Mouse (Mus musculus) testis, adult 2 months (tissue): ENCODE data around the gene Gpn3. TPM values are rescaled to one million over a fixed set of nuclear protein-coding genes. Genes with fewer than 3 reads are reported as not detected.

Source experiments
- H3K27ac ChIP-seq: fragments of 200-500 bp; 2 replicates; pipeline ENCODE4 v1.5.1; 2012; ENCODE audit warnings: low read depth, low read length; ENCODE audit not compliant: control insufficient read depth, insufficient read depth
- H3K27me3 ChIP-seq: fragments of 200-500 bp; 2 replicates; pipeline ENCODE4 v1.6.1; 2012; ENCODE audit warnings: mild to moderate bottlenecking, low read length, moderate library complexity; ENCODE audit not compliant: control insufficient read depth, insufficient read depth
- H3K36me3 ChIP-seq: fragments of 200-500 bp; 2 replicates; pipeline ENCODE4 v1.6.1; 2012; ENCODE audit warnings: mild to moderate bottlenecking, low read length; ENCODE audit not compliant: control insufficient read depth, insufficient read depth
- H3K4me1 ChIP-seq: fragments of 200-500 bp; 2 replicates; pipeline ENCODE4 v1.6.1; 2012; ENCODE audit warnings: low read length; ENCODE audit not compliant: control insufficient read depth, insufficient read depth
- H3K4me3 ChIP-seq: fragments of 200-500 bp; 2 replicates; pipeline ENCODE4 v1.5.1; 2012; ENCODE audit warnings: low read depth, mild to moderate bottlenecking, low read length, moderate library complexity, mixed read lengths; ENCODE audit not compliant: control insufficient read depth
- CTCF ChIP-seq: fragments of 200-500 bp; IDR thresholded peaks from 2 replicates; pipeline ENCODE4 v1.5.1; 2012; ENCODE audit warnings: low read depth, mild to moderate bottlenecking, inconsistent platforms, low read length, moderate library complexity; ENCODE audit not compliant: control insufficient read depth, insufficient read depth, insufficient replicate concordance
- POLR2A ChIP-seq: fragments of 200-500 bp; IDR thresholded peaks from 2 replicates; pipeline ENCODE4 v1.6.1; 2012; ENCODE audit warnings: low read depth, mild to moderate bottlenecking, inconsistent platforms, low read length, moderate library complexity; ENCODE audit not compliant: control insufficient read depth
- polyA plus RNA-seq: library from polyadenylated mRNA; depleted of rRNA; stranded (reverse); fragments of >200 nt; gene quantifications from 2 replicates; pipeline ENCODE4 v1.2.3, GENCODE M21; 2012

Gpn3 gene
- polyA plus RNA-seq, 1 experiment, result 27.6 TPM

DNA sequence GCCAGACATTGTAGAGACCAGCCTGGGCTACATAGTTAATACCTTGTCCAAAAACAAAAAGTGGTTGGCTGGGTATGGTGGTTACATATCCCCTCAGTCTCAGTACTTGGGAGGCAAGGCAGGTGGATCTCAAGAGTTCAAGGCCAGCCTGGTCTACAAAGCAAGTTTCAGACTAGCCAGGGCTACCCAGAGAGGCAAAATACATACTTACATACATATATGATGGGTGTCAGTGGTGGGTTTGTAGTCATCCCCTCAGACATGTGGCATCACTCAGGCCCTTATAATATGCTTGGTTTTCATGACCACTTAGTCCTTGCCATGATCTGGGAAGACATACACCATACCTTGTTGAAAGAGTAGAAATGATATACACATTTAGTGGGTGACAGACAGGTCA lies 19.0 kb downstream of the Gpn3 start:
- Histone ChIP-seq H3K27me3 (no peaks in the 10 kb centered on the region), H3K4me3 (no peak overlapping the region), H3K27ac (no peak overlapping the region), H3K36me3 (no peaks in the 10 kb centered on the region), H3K4me1 (peaks cover 2% of the 10 kb centered on the region; the same call in 1 of the 2 replicates)
- TF ChIP-seq POLR2A, result no peak
- TF ChIP-seq CTCF, result no peak

DNA sequence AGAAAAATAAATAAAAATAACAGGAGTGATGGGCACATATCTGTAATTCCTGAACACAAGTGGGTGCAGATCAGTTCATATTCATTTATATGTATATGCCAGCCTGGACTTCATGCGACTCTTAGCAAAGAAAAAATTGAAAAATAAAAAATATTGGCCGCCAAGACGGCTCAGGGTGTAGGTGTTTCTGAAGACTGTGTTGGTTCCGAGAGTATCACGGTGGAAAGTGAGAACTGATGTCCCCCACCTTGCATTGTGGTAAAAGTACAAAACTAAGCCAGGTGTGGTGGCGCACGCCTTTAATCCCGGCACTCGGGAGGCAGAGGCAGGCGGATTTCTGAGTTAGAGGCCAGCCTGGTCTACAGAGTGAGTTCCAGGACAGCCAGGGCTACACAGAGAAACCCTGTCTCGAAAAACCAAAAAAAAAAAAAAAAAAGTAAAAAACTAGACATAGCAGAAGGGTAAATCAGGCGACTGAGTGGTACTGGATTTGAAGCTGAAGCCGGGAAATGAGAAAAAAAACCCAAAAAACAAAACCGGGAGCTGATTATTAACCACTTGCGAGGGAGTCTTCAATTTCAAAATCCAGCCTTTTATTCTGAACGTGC lies 19.6 kb downstream of the Gpn3 start:
- Histone ChIP-seq H3K4me3 (peak overlapping the region; percentile 87), H3K4me1 (peaks cover 2% of the 10 kb centered on the region; the same call in 1 of the 2 replicates), H3K27ac (no peak overlapping the region), H3K36me3 (no peaks in the 10 kb centered on the region), H3K27me3 (no peaks in the 10 kb centered on the region)
- TF ChIP-seq POLR2A (no peak), CTCF (no peak)

DNA sequence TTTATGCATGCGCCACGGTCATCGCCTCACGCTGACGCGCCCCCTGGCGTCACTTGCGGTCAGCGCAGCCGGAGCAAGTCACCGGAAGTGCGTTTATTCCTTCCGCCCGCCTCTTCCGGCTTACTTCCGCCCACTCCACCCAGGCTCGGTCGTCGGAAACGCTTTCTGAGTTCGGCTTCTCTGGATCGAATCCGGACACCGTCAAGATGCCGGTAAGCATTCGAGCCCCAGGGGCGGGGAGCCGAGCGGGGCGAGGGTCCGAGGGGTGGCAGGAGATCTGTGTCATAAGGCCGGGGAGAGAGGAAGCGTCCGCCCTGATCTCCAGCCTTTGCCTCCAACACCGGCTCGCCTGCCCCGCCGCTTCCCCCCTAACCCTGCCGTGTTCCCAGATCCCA lies 20.1 kb downstream of the Gpn3 start, which contains the start of gene Arpc3:
Gene Arpc3, plus strand, starts transcription at position 93 of the 395 bp plus-strand sequence.
- Histone ChIP-seq H3K4me3 (peak within 1 kb of the TSS; percentile 87), H3K27me3 (no peaks in the 10 kb centered on the region), H3K36me3 (no peaks in the 10 kb centered on the region), H3K4me1 (peaks cover 5% of the 10 kb centered on the region), H3K27ac (0 out of 2 replicates have a peak within 1 kb of the TSS, but pooled peaks have one; percentile 9)
- TF ChIP-seq POLR2A (peak; percentile 60), CTCF (peak; percentile 97)

DNA sequence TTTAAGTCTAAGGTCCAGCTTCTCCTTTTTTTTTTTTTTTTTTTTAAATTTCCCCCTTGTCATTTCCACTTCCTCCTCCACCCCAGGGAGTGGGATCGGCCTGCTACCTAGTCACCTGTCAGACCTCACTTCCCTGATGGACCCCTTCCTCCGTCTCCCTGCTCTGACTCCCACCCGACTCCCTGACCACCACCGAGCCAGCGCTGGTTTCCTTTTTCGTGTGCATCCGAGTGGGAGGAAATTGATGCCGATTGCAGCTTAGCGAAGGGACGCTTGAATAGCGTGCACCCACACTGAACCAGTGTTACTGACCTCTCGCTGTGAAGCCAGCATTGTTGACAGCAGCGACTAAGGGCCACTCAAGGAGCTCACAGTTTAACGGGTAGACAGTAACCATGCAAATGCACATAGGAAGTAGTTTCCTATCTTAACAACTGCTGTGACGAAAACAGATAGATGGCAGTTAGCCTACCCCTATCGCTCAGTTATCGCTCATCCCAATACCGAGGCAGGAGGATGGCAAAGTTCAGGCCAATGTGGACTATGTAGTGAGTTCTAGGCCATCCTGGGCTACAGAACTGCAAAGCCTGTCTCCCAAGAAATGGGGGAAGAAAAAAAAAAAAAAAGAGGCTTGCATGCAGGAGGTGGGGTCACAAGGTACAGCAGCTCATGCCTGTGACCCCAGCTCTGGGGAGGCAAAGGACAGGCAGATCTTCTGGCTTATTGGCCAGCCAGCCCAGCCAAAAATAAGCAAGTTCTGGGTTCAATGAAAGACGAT lies 20.7 kb downstream of the Gpn3 start:
- Histone ChIP-seq H3K27me3 (no peaks in the 10 kb centered on the region), H3K4me1 (peaks cover 5% of the 10 kb centered on the region), H3K27ac (0 out of 2 replicates have a peak overlapping the region, but pooled peaks have one; percentile 2), H3K36me3 (no peaks in the 10 kb centered on the region), H3K4me3 (peak overlapping the region; percentile 87)
- TF ChIP-seq CTCF, result no peak
- TF ChIP-seq POLR2A, result no peak

DNA sequence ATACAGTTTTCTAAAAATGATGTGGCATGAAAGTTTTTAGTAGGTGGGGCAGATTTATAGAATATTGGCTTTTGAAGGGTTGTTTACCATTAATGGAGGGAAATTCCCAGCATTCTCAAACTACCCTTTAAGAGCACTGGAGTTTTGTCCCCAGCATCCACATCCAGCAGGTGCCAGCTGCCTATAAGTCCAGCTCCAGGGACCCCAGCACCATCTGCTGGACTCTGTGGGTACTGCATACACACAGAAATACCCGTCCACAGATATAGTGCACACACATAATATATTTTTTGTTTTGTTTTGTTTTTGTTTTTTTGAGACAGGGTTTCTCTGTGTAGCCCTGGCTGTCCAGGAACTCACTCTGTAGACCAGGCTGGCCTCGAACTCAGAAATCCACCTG lies 22.2 kb downstream of the Gpn3 start:
- Histone ChIP-seq H3K4me3 (no peak overlapping the region), H3K27ac (no peak overlapping the region), H3K4me1 (peaks cover 5% of the 10 kb centered on the region), H3K36me3 (no peaks in the 10 kb centered on the region), H3K27me3 (no peaks in the 10 kb centered on the region)
- TF ChIP-seq CTCF (peak; percentile 67; the same call in 1 of the 2 replicates), POLR2A (no peak)

DNA sequence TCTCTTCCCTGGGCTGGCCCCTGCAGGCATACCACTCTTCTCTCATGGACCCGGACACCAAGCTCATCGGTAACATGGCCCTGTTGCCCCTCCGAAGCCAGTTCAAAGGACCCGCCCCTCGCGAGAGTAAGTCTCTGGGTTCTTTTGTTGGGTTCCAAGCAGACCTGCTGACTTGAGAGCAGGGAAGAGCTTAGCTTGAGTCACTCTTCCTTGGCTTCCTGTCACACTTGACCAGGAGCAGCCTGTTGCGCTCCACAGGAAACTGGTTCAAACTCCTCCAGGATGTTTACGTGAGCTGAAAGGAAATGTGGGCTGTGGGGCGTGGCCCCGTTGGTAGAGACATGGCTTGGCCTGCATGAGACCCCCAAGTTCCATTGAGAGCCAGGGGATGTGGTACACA lies 25.1 kb downstream of the Gpn3 start:
- Histone ChIP-seq H3K27me3 (no peaks in the 10 kb centered on the region), H3K4me1 (peaks cover 5% of the 10 kb centered on the region), H3K27ac (peak overlapping the region; percentile 55; the same call in 1 of the 2 replicates), H3K4me3 (no peak overlapping the region), H3K36me3 (no peaks in the 10 kb centered on the region)
- TF ChIP-seq POLR2A (no peak), CTCF (no peak)

DNA sequence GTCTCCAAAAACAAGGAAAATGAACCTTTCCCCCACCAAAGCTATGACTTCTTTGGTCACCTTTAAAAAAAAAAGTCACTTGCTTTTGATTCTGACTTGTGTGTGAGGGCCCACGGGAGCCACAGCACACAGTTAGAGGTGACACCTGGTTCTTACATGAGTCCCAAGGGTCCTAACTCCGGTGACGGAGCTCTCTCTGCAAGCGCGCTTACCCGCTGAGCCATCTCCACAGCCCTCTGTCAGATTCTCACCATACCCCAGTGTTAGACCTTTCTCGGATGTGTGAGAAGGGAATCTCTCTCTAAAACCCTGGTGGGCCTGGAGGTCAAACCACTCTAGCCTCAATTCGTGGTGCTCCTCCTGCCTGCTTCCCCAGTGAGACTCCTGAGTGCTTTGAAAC lies 25.8 kb downstream of the Gpn3 start:
- no peak for TF ChIP-seq POLR2A
- TF ChIP-seq CTCF, result no peak
- H3K4me3 ChIP-seq, result no peak overlapping the region
- no peak overlapping the region for H3K27ac ChIP-seq
- no peaks in the 10 kb centered on the region for H3K27me3 ChIP-seq
- peaks cover 5% of the 10 kb centered on the region for H3K4me1 ChIP-seq
- H3K36me3 ChIP-seq, result no peaks in the 10 kb centered on the region
